Mouse (Mus musculus) testis, adult 2 months (tissue): ENCODE measurements at regions not wholly inside any gene's neighbourhood (a gene's known extent, or its start where the extent isn't known, plus 50 kb on each side); places are given as distances from the start of the nearest gene placed in this dataset.

ENCODE experiments used
- H3K27ac ChIP-seq: fragments of 200-500 bp; 2 replicates; pipeline ENCODE4 v1.5.1; 2012; ENCODE audit warnings: low read depth, low read length; ENCODE audit not compliant: control insufficient read depth, insufficient read depth
- H3K27me3 ChIP-seq: fragments of 200-500 bp; 2 replicates; pipeline ENCODE4 v1.6.1; 2012; ENCODE audit warnings: mild to moderate bottlenecking, low read length, moderate library complexity; ENCODE audit not compliant: control insufficient read depth, insufficient read depth
- H3K36me3 ChIP-seq: fragments of 200-500 bp; 2 replicates; pipeline ENCODE4 v1.6.1; 2012; ENCODE audit warnings: mild to moderate bottlenecking, low read length; ENCODE audit not compliant: control insufficient read depth, insufficient read depth
- H3K4me1 ChIP-seq: fragments of 200-500 bp; 2 replicates; pipeline ENCODE4 v1.6.1; 2012; ENCODE audit warnings: low read length; ENCODE audit not compliant: control insufficient read depth, insufficient read depth
- H3K4me3 ChIP-seq: fragments of 200-500 bp; 2 replicates; pipeline ENCODE4 v1.5.1; 2012; ENCODE audit warnings: low read depth, mild to moderate bottlenecking, low read length, moderate library complexity, mixed read lengths; ENCODE audit not compliant: control insufficient read depth
- CTCF ChIP-seq: fragments of 200-500 bp; IDR thresholded peaks from 2 replicates; pipeline ENCODE4 v1.5.1; 2012; ENCODE audit warnings: low read depth, mild to moderate bottlenecking, inconsistent platforms, low read length, moderate library complexity; ENCODE audit not compliant: control insufficient read depth, insufficient read depth, insufficient replicate concordance
- POLR2A ChIP-seq: fragments of 200-500 bp; IDR thresholded peaks from 2 replicates; pipeline ENCODE4 v1.6.1; 2012; ENCODE audit warnings: low read depth, mild to moderate bottlenecking, inconsistent platforms, low read length, moderate library complexity; ENCODE audit not compliant: control insufficient read depth

DNA sequence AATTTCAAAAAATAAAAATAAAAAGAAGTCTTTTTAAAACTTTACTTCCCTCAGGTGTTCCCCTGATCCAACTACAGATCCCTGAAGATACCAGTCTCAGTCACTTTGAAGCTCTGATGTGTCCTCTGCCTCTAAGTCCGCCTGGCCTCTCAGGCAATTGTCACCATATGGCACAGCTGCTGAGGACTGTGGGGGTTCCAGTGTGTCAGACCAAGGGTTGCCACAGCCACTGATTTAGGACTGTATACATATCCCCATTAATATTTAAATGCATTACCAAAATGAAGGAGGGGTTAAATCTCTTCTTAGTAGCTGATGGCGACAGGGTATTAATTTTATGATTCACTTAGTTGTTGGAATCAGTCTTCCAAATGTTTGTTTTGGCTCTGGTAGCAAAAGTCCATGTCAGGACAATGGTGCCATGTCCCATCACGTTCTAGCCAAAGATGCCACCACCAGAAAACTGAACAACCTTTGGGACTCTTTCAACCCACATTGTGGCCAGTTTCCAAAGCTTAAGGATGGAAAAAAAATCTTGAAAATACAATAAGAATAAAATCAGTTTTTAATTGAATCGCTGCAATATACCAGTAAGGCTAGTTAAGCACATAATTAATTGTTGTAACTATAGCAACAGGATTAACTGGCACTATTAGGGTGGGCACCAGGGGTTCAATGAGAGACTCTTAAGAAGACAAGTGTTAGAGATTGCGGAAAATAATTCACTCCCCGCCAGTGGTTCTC is 62.5 kb downstream of the Arrdc4 start:
- no peaks in the 10 kb centered on the region for H3K36me3 ChIP-seq
- no peak overlapping the region for H3K4me3 ChIP-seq
- no peaks in the 10 kb centered on the region for H3K27me3 ChIP-seq
- no peak overlapping the region for H3K27ac ChIP-seq
- TF ChIP-seq POLR2A (no peak), CTCF (no peak)
- peaks cover 3% of the 10 kb centered on the region for H3K4me1 ChIP-seq

DNA sequence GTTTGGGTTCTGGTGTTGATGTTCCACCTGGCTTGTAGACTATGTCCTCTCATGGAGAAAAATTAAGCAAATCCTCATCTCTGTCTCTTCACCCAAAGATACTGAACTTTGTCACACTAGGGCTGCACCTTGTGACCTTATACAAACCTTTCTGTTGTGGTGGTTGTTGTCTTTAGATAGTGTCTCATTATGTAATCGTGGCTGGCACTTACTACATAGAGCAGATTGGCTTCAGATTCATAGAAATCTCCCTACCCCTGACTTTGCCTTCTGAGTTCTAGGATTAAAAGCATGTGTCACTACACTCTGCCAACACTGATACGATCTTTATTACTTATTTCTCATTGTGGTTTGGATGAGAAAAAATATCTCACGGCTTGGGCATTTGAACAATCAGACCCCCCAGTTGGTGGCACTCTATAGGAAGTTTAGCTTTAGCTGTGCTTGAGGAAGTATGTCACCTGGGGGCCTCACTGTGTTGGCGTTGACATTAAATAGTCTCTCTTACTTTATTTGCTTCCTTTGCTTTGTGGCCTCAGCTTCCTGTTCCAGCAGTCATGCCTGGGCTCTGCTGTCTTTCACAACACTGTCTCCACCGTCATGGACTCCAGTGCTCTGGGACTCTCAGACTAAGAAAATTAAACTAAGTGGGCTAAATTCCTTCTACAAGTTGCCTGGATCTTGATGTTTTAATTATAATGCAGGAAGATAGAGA is 66.0 kb downstream of the Arrdc4 start:
- TF ChIP-seq POLR2A: no peak
- TF ChIP-seq CTCF: no peak
- Histone ChIP-seq H3K4me3 (no peak overlapping the region), H3K27me3 (no peaks in the 10 kb centered on the region), H3K27ac (no peak overlapping the region), H3K36me3 (no peaks in the 10 kb centered on the region), H3K4me1 (peaks cover 3% of the 10 kb centered on the region)

DNA sequence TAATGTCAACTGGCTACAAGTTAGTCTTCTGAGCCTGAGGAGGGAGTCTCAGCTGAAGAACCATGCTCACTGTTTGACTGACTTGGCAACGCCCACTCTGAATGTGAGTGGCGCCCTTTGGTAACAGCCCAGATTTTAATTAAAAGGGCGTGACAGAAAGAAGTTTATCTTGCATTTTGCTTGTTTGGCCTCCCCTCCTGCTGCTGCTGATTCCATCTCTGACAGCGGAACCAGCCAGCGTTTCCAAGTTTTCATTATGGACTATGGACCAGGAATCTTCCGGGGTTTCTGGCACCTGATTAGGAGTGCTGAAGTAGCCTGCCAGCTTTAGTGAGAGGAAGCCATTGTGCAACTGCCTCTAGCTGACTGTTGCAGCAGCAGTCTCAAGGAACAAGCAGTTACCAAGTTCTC is 66.7 kb downstream of the Arrdc4 start:
- no peaks in the 10 kb centered on the region for H3K27me3 ChIP-seq
- H3K36me3 ChIP-seq: no peaks in the 10 kb centered on the region
- no peak overlapping the region for H3K4me3 ChIP-seq
- H3K27ac ChIP-seq: no peak overlapping the region
- TF ChIP-seq CTCF (no peak), POLR2A (no peak)
- peaks cover 3% of the 10 kb centered on the region for H3K4me1 ChIP-seq

DNA sequence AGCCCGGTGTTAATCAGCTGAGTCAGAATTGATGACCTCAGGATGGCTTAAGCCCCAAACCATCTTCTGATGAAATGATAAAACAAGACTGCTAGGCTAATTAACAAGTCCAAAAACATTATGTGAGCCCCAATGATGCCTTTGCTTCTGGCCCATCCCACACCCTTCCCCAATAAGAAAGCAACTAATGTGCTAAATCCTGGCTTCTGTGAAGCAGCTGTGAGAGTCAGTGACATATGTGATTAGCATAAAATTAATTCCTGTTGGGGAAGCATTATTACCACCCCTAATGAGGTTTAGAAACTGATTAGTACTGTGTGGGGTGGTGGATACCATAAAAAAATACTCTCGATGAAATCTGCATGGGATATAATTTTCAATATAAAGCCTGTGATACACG is 69.3 kb downstream of the Arrdc4 start:
- TF ChIP-seq CTCF: no peak
- H3K27me3 ChIP-seq: no peaks in the 10 kb centered on the region
- no peak overlapping the region for H3K4me3 ChIP-seq
- no peak overlapping the region for H3K27ac ChIP-seq
- peaks cover 3% of the 10 kb centered on the region for H3K4me1 ChIP-seq
- H3K36me3 ChIP-seq: no peaks in the 10 kb centered on the region

- H3K4me1 ChIP-seq: no peaks in the 10 kb centered on the region
- TF ChIP-seq POLR2A (no peak), CTCF (no peak)
- H3K4me3 ChIP-seq: no peak overlapping the region
- H3K27me3 ChIP-seq: no peaks in the 10 kb centered on the region
- H3K27ac ChIP-seq: no peak overlapping the region
- H3K36me3 ChIP-seq: no peaks in the 10 kb centered on the region
Observed at GRCm38 (mm10) chr7:68667790-68668732, 81.0 kb downstream of the Arrdc4 start.

GRCm38 (mm10) chr7:68667215-68667614 is 81.8 kb downstream of the Arrdc4 start:
- Histone ChIP-seq H3K4me3 (no peak overlapping the region), H3K27ac (no peak overlapping the region), H3K27me3 (no peaks in the 10 kb centered on the region), H3K4me1 (no peaks in the 10 kb centered on the region), H3K36me3 (no peaks in the 10 kb centered on the region)
- TF ChIP-seq POLR2A: no peak
- TF ChIP-seq CTCF: no peak

- no peak overlapping the region for H3K4me3 ChIP-seq
- no peaks in the 10 kb centered on the region for H3K27me3 ChIP-seq
- TF ChIP-seq POLR2A: no peak
- TF ChIP-seq CTCF: no peak
- no peaks in the 10 kb centered on the region for H3K36me3 ChIP-seq
- no peak overlapping the region for H3K27ac ChIP-seq
- H3K4me1 ChIP-seq: no peaks in the 10 kb centered on the region
Observed at GRCm38 (mm10) chr7:68656354-68656753, 92.7 kb downstream of the Arrdc4 start.
